Mouse (Mus musculus) liver, embryonic 14.5 days (tissue): ENCODE results near the gene Tmem258.

Source experiments
- CTCF ChIP-seq: IDR thresholded peaks from 2 replicates; pipeline ENCODE4 v1.5.1; 2016; ENCODE audit warnings: antibody characterized with exemption, low read depth, control low read depth
- EP300 ChIP-seq: IDR thresholded peaks from 2 replicates; pipeline ENCODE4 v1.6.1; 2016; ENCODE audit warnings: antibody characterized with exemption, low read depth

DNA sequence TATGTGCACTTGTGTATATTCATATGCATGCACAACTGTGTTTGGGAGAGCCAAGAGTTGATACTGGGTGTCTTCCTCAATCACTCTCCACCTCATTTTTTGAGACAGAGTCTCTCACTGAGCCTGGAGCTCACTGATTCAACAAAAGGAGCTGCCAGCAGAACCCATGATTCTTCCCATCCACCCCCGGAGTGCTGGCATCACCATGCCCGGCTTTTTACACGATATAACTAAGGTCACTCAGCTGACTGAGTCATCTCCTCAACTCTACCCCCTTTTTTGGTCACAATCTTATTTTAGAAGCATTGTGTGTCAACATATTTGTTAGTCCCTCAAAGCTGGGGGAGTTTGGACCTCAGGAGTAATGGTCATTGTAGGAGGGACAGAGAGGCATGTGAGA lies 39.9 kb upstream of the Tmem258 start:
- TF ChIP-seq CTCF: no peak
- no peak for TF ChIP-seq EP300
